Mouse (Mus musculus) ES-Bruce4 (cell line): ENCODE results near the gene Tmem62.

Experiments
- CTCF ChIP-seq: IDR thresholded peaks from one replicate; pipeline ENCODE4 v1.8.1; 2011; ENCODE audit warnings: low read depth, low read length
- EP300 ChIP-seq: IDR thresholded peaks from 2 replicates; pipeline ENCODE4 v1.6.1; 2011; ENCODE audit warnings: low read depth, low read length; ENCODE audit not compliant: insufficient read depth
- POLR2A ChIP-seq: IDR thresholded peaks from one replicate; pipeline ENCODE4 v1.8.1; 2011; ENCODE audit warnings: low read length; ENCODE audit not compliant: insufficient read depth

DNA sequence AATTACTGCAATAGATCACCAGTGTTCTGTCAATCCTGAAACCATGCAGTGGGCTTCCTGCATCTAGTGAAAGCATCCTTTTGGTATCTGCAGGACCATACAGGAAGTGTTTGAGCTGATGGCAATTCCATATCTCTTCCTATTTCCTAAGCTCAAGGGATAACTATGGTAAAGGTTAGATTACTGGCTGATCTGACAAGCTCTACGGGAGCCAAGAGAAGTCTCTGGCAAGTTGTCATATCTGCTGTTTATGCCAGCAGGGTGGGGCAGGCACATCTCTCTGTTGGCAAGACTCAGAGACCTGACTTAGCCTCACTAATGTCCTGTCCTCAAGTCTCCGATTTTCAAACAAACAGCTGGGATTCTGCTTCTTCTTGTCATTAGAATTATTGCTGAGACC, 77.2 kb downstream of the Tmem62 start:
- no peak for TF ChIP-seq CTCF
- no peak for TF ChIP-seq EP300
- TF ChIP-seq POLR2A: no peak
